Mouse (Mus musculus): ENCODE measurements around the gene Ltbp2. TPM values are rescaled to one million over a fixed set of nuclear protein-coding genes. Genes with fewer than 3 reads are reported as not detected.

Ltbp2 gene
- polyA plus RNA-seq, 1 experiment from 2014 or later = 0.31 TPM

GRCm38 (mm10) chr12:84907627-84908480, 31.5 kb upstream of the Ltbp2 start:
- H3K4me1 ChIP-seq (ENCODE audit: control insufficient read depth, insufficient read depth, low read depth, low read length) = peaks cover 8% of the 10 kb centered on the region; the same call in 1 of the 2 replicates
- peak overlapping the region; percentile 54 for H3K27ac ChIP-seq (ENCODE audit: low read depth, low read length)
- no peak overlapping the region for H3K4me3 ChIP-seq (ENCODE audit: low read length)
- H3K9ac ChIP-seq (ENCODE audit: low read depth, low read length) = no peak overlapping the region
- H3K36me3 ChIP-seq (ENCODE audit: control insufficient read depth, insufficient read depth, low read length) = no peaks in the 10 kb centered on the region
- no peaks in the 10 kb centered on the region for H3K9me3 ChIP-seq (ENCODE audit: control insufficient read depth, low read length)
- H3K27me3 ChIP-seq (replicated peaks; ENCODE audit: control insufficient read depth, insufficient read depth, low read length) = no peaks in the 10 kb centered on the region
- H3K4me2 ChIP-seq (ENCODE audit: low read length) = no peak overlapping the region
- ATAC-seq = peak; percentile 89
- 46% methylated on average over 10 of the region's 10 CpGs for WGBS

GRCm38 (mm10) chr12:84907024-84907626, 30.8 kb upstream of the Ltbp2 start:
- peak overlapping the region; percentile 54 for H3K27ac ChIP-seq (ENCODE audit: low read depth, low read length)

GRCm38 (mm10) chr12:84904399-84904798, 28.1 kb upstream of the Ltbp2 start:
- no peak overlapping the region for H3K27ac ChIP-seq (ENCODE audit: low read depth, low read length)
- H3K4me1 ChIP-seq (ENCODE audit: control insufficient read depth, insufficient read depth, low read depth, low read length) = peaks cover 8% of the 10 kb centered on the region; the same call in 1 of the 2 replicates
- H3K36me3 ChIP-seq (ENCODE audit: control insufficient read depth, insufficient read depth, low read length) = no peaks in the 10 kb centered on the region
- 72% methylated on average over 7 of the region's 7 CpGs for WGBS
- no peak overlapping the region for H3K4me3 ChIP-seq (ENCODE audit: low read length)
- H3K9me3 ChIP-seq (ENCODE audit: control insufficient read depth, low read length) = no peaks in the 10 kb centered on the region
- no peak overlapping the region for H3K9ac ChIP-seq (ENCODE audit: low read depth, low read length)
- no peaks in the 10 kb centered on the region for H3K27me3 ChIP-seq (replicated peaks; ENCODE audit: control insufficient read depth, insufficient read depth, low read length)
- no peak overlapping the region for H3K4me2 ChIP-seq (ENCODE audit: low read length)
- no peak for ATAC-seq

More at GRCm38 (mm10) chr12:84907024-84907626, 30.8 kb upstream of the Ltbp2 start:
- Histone ChIP-seq H3K36me3 (ENCODE audit: control insufficient read depth, insufficient read depth, low read length) (no peaks in the 10 kb centered on the region), H3K9me3 (ENCODE audit: control insufficient read depth, low read length) (no peaks in the 10 kb centered on the region), H3K27me3 (replicated peaks; ENCODE audit: control insufficient read depth, insufficient read depth, low read length) (no peaks in the 10 kb centered on the region), H3K4me2 (ENCODE audit: low read length) (no peak overlapping the region), H3K4me3 (ENCODE audit: low read length) (no peak overlapping the region), H3K4me1 (ENCODE audit: control insufficient read depth, insufficient read depth, low read depth, low read length) (peaks cover 8% of the 10 kb centered on the region; the same call in 1 of the 2 replicates), H3K9ac (ENCODE audit: low read depth, low read length) (no peak overlapping the region)
- peak; percentile 53 for ATAC-seq
- 49% methylated on average over 12 of the region's 12 CpGs for WGBS

- 81% methylated on average over 7 of the region's 7 CpGs for WGBS
- no peaks in the 10 kb centered on the region for H3K9me3 ChIP-seq (ENCODE audit: control insufficient read depth, low read length)
- H3K9ac ChIP-seq (ENCODE audit: low read depth, low read length) = no peak overlapping the region
- ATAC-seq = no peak
- no peaks in the 10 kb centered on the region for H3K36me3 ChIP-seq (ENCODE audit: control insufficient read depth, insufficient read depth, low read length)
- no peak overlapping the region for H3K4me2 ChIP-seq (ENCODE audit: low read length)
- no peaks in the 10 kb centered on the region for H3K4me1 ChIP-seq (ENCODE audit: control insufficient read depth, insufficient read depth, low read depth, low read length)
- no peaks in the 10 kb centered on the region for H3K27me3 ChIP-seq (replicated peaks; ENCODE audit: control insufficient read depth, insufficient read depth, low read length)
- no peak overlapping the region for H3K27ac ChIP-seq (ENCODE audit: low read depth, low read length)
- H3K4me3 ChIP-seq (ENCODE audit: low read length) = no peak overlapping the region
These were observed 24.0 kb upstream of the Ltbp2 start for GRCm38 (mm10) chr12:84900317-84900716.

- H3K27ac ChIP-seq (ENCODE audit: low read depth, low read length) = no peak overlapping the region
- H3K9me3 ChIP-seq (ENCODE audit: control insufficient read depth, low read length) = no peaks in the 10 kb centered on the region
- no peaks in the 10 kb centered on the region for H3K27me3 ChIP-seq (replicated peaks; ENCODE audit: control insufficient read depth, insufficient read depth, low read length)
- no peak overlapping the region for H3K4me2 ChIP-seq (ENCODE audit: low read length)
- H3K36me3 ChIP-seq (ENCODE audit: control insufficient read depth, insufficient read depth, low read length) = no peaks in the 10 kb centered on the region
- no peaks in the 10 kb centered on the region for H3K4me1 ChIP-seq (ENCODE audit: control insufficient read depth, insufficient read depth, low read depth, low read length)
- no peak for ATAC-seq
- 79% methylated on average over 5 of the region's 5 CpGs for WGBS
- H3K9ac ChIP-seq (ENCODE audit: low read depth, low read length) = no peak overlapping the region
- H3K4me3 ChIP-seq (ENCODE audit: low read length) = no peak overlapping the region
These were observed 21.0 kb upstream of the Ltbp2 start for GRCm38 (mm10) chr12:84897322-84897721.

- 85% methylated on average over 6 of the region's 6 CpGs for WGBS
- no peak overlapping the region for H3K27ac ChIP-seq (ENCODE audit: low read depth, low read length)
- no peaks in the 10 kb centered on the region for H3K9me3 ChIP-seq (ENCODE audit: control insufficient read depth, low read length)
- H3K9ac ChIP-seq (ENCODE audit: low read depth, low read length) = no peak overlapping the region
- no peak for ATAC-seq
- H3K27me3 ChIP-seq (replicated peaks; ENCODE audit: control insufficient read depth, insufficient read depth, low read length) = no peaks in the 10 kb centered on the region
- no peaks in the 10 kb centered on the region for H3K4me1 ChIP-seq (ENCODE audit: control insufficient read depth, insufficient read depth, low read depth, low read length)
- no peaks in the 10 kb centered on the region for H3K36me3 ChIP-seq (ENCODE audit: control insufficient read depth, insufficient read depth, low read length)
- H3K4me3 ChIP-seq (ENCODE audit: low read length) = no peak overlapping the region
- H3K4me2 ChIP-seq (ENCODE audit: low read length) = no peak overlapping the region
These were observed 19.9 kb upstream of the Ltbp2 start for GRCm38 (mm10) chr12:84896235-84896634.

GRCm38 (mm10) chr12:84893648-84894628, 17.6 kb upstream of the Ltbp2 start:
- no peak overlapping the region for H3K4me3 ChIP-seq (ENCODE audit: low read length)
- no peak overlapping the region for H3K9ac ChIP-seq (ENCODE audit: low read depth, low read length)
- WGBS = 50% methylated on average over 9 of the region's 9 CpGs
- H3K4me2 ChIP-seq (ENCODE audit: low read length) = no peak overlapping the region
- no peaks in the 10 kb centered on the region for H3K36me3 ChIP-seq (ENCODE audit: control insufficient read depth, insufficient read depth, low read length)
- no peaks in the 10 kb centered on the region for H3K9me3 ChIP-seq (ENCODE audit: control insufficient read depth, low read length)
- H3K27me3 ChIP-seq (replicated peaks; ENCODE audit: control insufficient read depth, insufficient read depth, low read length) = no peaks in the 10 kb centered on the region
- no peak overlapping the region for H3K27ac ChIP-seq (ENCODE audit: low read depth, low read length)
- H3K4me1 ChIP-seq (ENCODE audit: control insufficient read depth, insufficient read depth, low read depth, low read length) = no peaks in the 10 kb centered on the region
- ATAC-seq = no peak

GRCm38 (mm10) chr12:84890289-84890688, 14.0 kb upstream of the Ltbp2 start:
- no peaks in the 10 kb centered on the region for H3K36me3 ChIP-seq (ENCODE audit: control insufficient read depth, insufficient read depth, low read length)
- no peak overlapping the region for H3K27ac ChIP-seq (ENCODE audit: low read depth, low read length)
- H3K4me3 ChIP-seq (ENCODE audit: low read length) = no peak overlapping the region
- ATAC-seq = no peak
- WGBS = 57% methylated on average over 15 of the region's 15 CpGs
- no peak overlapping the region for H3K9ac ChIP-seq (ENCODE audit: low read depth, low read length)
- H3K27me3 ChIP-seq (replicated peaks; ENCODE audit: control insufficient read depth, insufficient read depth, low read length) = no peaks in the 10 kb centered on the region
- H3K4me1 ChIP-seq (ENCODE audit: control insufficient read depth, insufficient read depth, low read depth, low read length) = no peaks in the 10 kb centered on the region
- no peak overlapping the region for H3K4me2 ChIP-seq (ENCODE audit: low read length)
- H3K9me3 ChIP-seq (ENCODE audit: control insufficient read depth, low read length) = no peaks in the 10 kb centered on the region

Data from hindbrain, embryonic 16.5 days (tissue).